Mouse (Mus musculus) megakaryocyte, embryonic 14.5 days (primary cell): Measurements from ENCODE around the gene Rgp1. TPM values are rescaled to one million over a fixed set of nuclear protein-coding genes. Genes with fewer than 3 reads are reported as not detected.
"Not testable (repeated sequence)": the region's sequence is repeated elsewhere in the genome, so short reads cannot be mapped to it uniquely, and the experiment has no call there.

Source experiments
- H3K27me3 ChIP-seq: replicated peaks from 2 replicates; pipeline ENCODE3; 2012; ENCODE audit warnings: inconsistent platforms
- H3K36me3 ChIP-seq: replicated peaks from 2 replicates; pipeline ENCODE3; 2012; ENCODE audit warnings: low read length, inconsistent platforms, mixed read lengths
- H3K4me1 ChIP-seq: 2 replicates; pipeline ENCODE4 v1.6.1; 2012; ENCODE audit warnings: inconsistent platforms
- H3K4me3 ChIP-seq: replicated peaks from 2 replicates; pipeline ENCODE3; 2012; ENCODE audit warnings: moderate library complexity, mild to moderate bottlenecking, inconsistent platforms
- H3K9me3 ChIP-seq: 2 replicates; pipeline ENCODE4 v1.6.1; 2012; ENCODE audit warnings: inconsistent platforms
- FLI1 ChIP-seq: IDR thresholded peaks from 2 replicates; pipeline ENCODE4 v1.6.1; 2012; ENCODE audit warnings: low read length, inconsistent platforms, mixed read lengths
- GATA1 ChIP-seq: IDR thresholded peaks from 3 replicates; pipeline ENCODE4 v1.6.1; 2012; ENCODE audit warnings: mixed read lengths, low read length, inconsistent platforms, borderline replicate concordance
- polyA plus RNA-seq: library from polyadenylated mRNA; stranded (reverse); fragments of >175 nt; gene quantifications from 2 replicates; pipeline ENCODE4 v1.2.3, GENCODE M21; 2012; ENCODE audit warnings: low replicate concordance; ENCODE audit not compliant: insufficient read depth

Gene Rgp1
- 26.9 and 28.2 TPM in 2 replicates for polyA plus RNA-seq

DNA sequence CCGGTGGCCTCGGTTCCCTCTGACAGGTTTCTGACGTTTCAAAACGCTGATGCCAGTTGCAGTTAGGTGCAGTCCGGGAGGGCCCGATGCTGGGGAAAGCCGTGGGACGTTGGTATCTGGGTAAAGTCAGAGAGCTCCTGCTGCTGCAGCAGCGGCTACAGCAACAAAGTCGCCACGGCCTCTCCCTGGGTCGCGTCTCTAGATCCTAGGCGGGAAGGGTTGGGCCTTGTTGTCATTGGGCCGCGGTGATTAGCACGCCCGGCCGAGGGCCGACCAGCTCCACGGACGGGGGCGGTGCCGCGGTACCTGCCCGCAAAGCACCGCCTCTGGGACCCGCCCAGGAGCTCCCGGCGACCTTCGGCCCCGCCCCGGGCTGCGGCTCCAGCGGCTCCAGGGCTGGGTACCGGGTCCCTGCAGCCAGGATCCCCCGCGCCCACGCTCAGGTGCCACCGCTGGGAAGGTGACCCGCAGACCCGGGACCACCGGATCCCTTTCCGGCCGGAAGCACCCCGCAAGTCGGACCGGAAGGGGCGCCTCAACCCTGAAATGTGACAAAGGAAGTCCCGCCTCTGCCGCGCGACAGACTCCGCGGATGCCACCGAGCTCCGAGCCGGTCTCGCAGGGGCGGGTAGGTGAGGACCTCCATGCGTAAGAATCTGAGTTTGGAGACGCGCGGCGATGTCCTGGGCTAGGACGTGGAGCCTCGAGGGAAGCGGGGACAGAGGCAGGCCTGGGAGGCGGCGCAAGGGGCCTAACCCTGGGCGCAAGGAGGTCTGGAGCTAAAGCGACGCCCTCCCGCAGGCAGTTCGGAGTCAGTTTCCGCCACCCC, at the start of gene Rgp1, which contains the start of gene Gba2:
Gene Rgp1, plus strand, starts transcription at position 340 of the 829 bp plus-strand sequence.
Gene Gba2, minus strand, starts transcription at position 498 of the 829 bp plus-strand sequence.
- Histone ChIP-seq H3K4me3 (peak within 1 kb of the TSS; percentile 98), H3K4me1 (peaks cover 86% of the 10 kb centered on the region), H3K27me3 (no peaks in the 10 kb centered on the region), H3K9me3 (no peaks in the 10 kb centered on the region), H3K36me3 (peaks cover 66% of the 10 kb centered on the region)
- peak; percentile 57; the same call in 1 of the 2 replicates for TF ChIP-seq FLI1
- TF ChIP-seq GATA1: no peak

DNA sequence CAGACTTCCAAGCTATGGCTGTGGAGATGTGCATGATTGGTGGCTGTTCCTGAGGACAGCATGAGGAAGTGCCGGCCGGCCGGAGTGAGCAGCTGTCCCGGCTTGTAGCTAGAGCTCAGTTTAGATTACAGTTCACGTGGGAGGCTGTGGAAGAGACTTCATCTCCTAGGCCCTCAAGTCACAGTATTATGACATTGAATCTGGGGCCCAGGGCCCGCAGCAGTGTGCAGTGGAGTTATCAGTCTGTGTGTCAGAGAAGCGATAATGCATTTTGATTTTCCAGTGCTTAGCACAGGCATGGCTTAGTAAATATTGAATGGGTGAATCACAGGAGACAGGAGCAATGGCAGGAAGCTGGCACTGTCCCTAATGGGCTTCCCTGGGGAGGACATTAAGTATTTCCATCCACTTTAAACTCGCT, 48.4 kb upstream of the Rgp1 start:
- H3K4me1 ChIP-seq: peaks cover 30% of the 10 kb centered on the region
- peaks cover 57% of the 10 kb centered on the region for H3K36me3 ChIP-seq
- H3K4me3 ChIP-seq: no peak overlapping the region
- TF ChIP-seq GATA1: no peak
- no peak for TF ChIP-seq FLI1
- peaks cover 5% of the 10 kb centered on the region for H3K27me3 ChIP-seq
- peaks cover 3% of the 10 kb centered on the region; the same call in 1 of the 2 replicates for H3K9me3 ChIP-seq

DNA sequence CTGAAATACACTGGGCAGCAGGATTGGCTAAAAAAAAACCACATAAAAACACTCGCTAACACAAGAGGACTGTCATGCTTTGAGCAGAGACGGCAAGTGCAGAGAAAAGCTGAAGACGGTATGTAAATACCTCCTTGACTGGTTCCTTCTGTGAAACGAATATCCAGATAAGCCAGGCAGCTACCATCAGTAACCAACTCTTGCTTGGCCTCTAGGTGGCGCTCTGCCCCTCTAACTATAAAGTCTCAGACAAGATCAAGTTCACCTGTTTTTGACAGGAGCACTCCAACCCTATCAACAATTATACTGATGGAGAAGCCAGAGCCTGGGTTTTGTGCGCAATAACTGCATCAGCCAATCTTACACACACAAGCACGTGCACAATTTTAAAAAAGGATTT, 47.9 kb upstream of the Rgp1 start:
- Histone ChIP-seq H3K36me3 (peaks cover 61% of the 10 kb centered on the region), H3K27me3 (peaks cover 1% of the 10 kb centered on the region), H3K9me3 (peaks cover 3% of the 10 kb centered on the region; the same call in 1 of the 2 replicates), H3K4me3 (no peak overlapping the region), H3K4me1 (peaks cover 35% of the 10 kb centered on the region)
- TF ChIP-seq GATA1 (no peak), FLI1 (no peak)

DNA sequence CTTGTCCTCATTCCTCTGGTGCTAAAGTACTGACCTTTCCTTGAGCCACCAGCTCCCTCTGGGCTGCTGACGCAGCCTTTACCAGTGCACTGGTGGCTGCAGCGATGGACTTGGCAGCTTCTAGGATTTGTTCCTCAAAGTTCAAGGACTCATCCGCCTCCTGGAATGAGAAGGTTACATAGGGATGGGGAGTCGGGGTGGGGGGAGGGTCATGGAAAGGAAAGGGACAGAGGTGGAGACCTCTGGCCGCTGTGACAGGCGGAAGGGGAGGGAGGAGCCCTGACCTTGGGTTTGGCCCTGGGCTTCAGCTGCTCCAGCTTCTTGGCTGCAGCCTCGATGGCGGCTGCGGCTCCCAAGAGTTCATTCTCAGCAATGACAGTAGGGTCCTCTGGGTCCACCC, 45.2 kb upstream of the Rgp1 start:
- Histone ChIP-seq H3K4me1 (peaks cover 57% of the 10 kb centered on the region), H3K27me3 (no peaks in the 10 kb centered on the region), H3K36me3 (peaks cover 88% of the 10 kb centered on the region), H3K4me3 (no peak overlapping the region), H3K9me3 (no peaks in the 10 kb centered on the region)
- TF ChIP-seq GATA1 (no peak), FLI1 (no peak)

DNA sequence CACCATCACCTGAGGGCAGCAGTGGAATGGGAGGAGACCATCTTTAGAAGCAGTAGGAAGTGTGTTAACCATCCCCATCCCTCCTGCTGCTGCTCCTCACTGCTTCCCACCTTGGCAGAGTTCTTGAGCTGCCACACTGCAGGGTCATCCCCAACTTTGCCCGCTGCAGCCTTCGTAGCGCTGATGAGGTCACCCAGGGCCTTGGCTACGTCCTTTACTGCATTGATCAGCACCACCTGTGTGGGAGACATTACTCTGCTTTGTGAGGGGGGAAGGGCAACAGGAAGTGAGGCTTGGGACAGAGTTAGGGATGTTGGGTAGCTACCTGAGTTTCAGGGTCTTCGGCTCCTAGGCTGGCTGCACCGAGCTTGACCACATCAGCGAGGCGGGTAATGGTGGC, 42.9 kb upstream of the Rgp1 start:
- no peaks in the 10 kb centered on the region for H3K9me3 ChIP-seq
- peaks cover 80% of the 10 kb centered on the region for H3K4me1 ChIP-seq
- no peak for TF ChIP-seq GATA1
- TF ChIP-seq FLI1: no peak
- peaks cover 100% of the 10 kb centered on the region for H3K36me3 ChIP-seq
- H3K27me3 ChIP-seq: no peaks in the 10 kb centered on the region
- H3K4me3 ChIP-seq: peak overlapping the region; percentile 16

DNA sequence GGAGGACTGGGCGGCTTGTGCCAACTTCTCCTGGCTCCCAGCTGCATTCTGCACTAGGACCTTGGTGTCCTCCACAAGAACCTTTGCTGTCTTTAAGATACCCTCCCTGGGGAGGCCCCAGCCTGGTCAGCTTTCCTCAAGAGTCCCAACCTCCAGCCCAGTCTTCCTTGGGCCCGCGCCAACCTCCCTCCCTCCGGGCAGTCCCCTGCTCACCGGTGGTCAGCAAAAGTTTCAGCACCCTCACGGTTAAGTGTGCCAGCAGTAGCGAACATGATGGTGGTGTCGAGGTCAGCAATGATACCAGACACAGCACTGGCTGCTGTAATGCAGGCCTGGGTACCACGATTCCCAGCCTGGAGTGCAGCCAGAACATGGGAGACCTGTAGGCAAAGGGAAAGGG, 42.5 kb upstream of the Rgp1 start:
- Histone ChIP-seq H3K4me1 (peaks cover 80% of the 10 kb centered on the region), H3K27me3 (no peaks in the 10 kb centered on the region), H3K9me3 (no peaks in the 10 kb centered on the region), H3K36me3 (peaks cover 100% of the 10 kb centered on the region), H3K4me3 (no peak overlapping the region)
- TF ChIP-seq GATA1: no peak
- no peak; the same call in 1 of the 2 replicates for TF ChIP-seq FLI1

DNA sequence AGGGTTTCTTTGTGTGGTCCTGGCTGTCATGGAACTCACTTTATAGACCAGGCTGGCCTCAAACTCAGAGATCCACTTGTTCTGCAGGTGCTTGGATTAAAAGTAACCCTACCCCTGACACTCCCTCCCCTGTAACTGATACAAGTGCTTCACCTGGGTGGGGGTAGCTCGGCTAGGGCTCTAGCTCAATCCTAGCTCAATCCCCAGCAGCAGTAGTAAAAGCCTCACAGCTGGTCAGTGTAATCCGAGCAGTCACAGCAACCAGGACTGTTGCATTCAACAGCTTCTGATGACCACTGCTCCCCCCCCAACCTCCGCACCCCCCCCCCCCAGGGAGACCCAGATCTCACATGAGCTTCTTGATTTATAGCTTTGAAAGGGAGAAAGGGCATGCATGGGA, 36.5 kb upstream of the Rgp1 start:
- peaks cover 99% of the 10 kb centered on the region for H3K36me3 ChIP-seq
- peaks cover 83% of the 10 kb centered on the region for H3K4me1 ChIP-seq
- H3K9me3 ChIP-seq: no peaks in the 10 kb centered on the region
- H3K4me3 ChIP-seq: no peak overlapping the region
- no peaks in the 10 kb centered on the region for H3K27me3 ChIP-seq
- TF ChIP-seq GATA1 (no peak), FLI1 (no peak)

DNA sequence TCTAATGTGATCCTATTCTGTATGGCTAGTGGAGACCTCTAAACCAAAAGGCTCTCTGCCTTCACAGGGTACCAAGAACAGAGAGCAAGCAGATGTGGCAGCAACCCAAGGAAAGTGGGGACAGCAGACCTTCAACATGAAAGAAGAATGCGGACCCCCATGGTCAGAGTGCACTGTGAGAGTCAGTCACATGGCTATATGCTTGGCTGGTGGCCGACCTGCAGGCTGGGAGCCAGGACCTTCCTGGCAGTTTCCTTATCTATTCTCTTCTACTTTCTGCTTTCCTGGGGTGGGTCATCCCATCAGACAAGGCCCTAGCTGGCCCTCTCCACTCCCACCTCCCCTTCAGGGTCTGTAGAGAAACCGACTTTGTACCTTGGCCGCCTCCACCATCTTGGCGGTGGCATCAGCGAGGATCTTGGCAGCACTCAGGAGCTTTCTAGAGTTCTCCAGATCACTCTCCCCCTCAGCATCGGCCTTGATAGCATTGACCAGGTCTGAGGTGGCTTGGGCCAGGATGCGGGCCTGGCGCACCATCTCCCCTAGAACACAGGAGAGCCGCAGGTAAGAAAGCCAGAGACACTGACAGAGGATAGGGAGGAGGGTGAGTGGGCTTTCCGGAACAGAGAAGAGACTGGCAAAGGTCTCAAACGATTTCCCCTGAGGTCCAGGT, 32.0 kb upstream of the Rgp1 start:
- H3K27me3 ChIP-seq: no peaks in the 10 kb centered on the region
- H3K36me3 ChIP-seq: peaks cover 100% of the 10 kb centered on the region
- no peak overlapping the region for H3K4me3 ChIP-seq
- TF ChIP-seq FLI1 (no peak), GATA1 (no peak)
- H3K9me3 ChIP-seq: no peaks in the 10 kb centered on the region
- H3K4me1 ChIP-seq: peaks cover 92% of the 10 kb centered on the region

DNA sequence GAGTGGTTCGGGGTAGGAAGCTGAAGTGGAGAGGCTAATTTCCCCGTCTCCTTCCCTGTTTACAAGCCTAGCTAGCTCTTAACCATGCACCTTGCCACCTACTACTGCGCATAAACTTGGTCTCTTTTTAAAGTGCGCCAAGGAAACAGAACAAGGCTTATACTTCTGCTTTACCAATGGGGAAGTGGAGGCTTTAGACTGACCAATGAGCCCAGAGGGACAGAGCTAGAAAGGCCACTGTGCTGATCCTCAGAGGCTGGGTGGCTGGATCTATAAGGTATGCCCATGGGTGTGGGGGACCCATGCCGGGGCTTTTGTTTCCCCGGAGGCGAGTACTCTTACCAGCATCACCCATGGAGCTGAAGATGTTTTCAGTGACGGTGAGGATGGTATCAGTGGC, 31.4 kb upstream of the Rgp1 start:
- H3K27me3 ChIP-seq: no peaks in the 10 kb centered on the region
- 0 out of 2 replicates have a peak, but pooled peaks cover under 1% of the 10 kb centered on the region for H3K9me3 ChIP-seq
- peaks cover 93% of the 10 kb centered on the region for H3K4me1 ChIP-seq
- H3K4me3 ChIP-seq: no peak overlapping the region
- H3K36me3 ChIP-seq: peaks cover 100% of the 10 kb centered on the region
- TF ChIP-seq GATA1: no peak
- TF ChIP-seq FLI1: no peak

DNA sequence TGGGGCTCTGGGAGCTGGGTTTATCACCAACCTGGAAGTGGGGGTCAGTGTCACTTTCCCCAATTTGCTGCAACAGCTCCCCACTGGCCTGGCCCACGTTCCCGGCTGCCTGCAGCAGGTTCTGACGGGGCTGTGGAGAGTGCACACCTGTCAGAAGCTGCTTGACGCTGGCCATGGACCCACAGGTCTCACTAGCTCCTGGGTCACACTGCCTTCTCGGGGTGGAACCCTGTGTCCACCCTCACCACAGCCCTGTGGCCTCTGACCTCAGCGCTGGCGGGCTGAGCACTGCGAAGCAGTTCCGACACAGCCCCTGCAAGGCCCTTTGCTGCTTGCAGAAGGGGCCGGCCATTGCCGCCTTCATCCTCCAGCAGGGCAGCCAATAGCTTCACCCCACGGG, 29.5 kb upstream of the Rgp1 start:
- Histone ChIP-seq H3K4me1 (peaks cover 93% of the 10 kb centered on the region), H3K4me3 (no peak overlapping the region), H3K9me3 (peaks cover 9% of the 10 kb centered on the region; the same call in 1 of the 2 replicates), H3K36me3 (peaks cover 100% of the 10 kb centered on the region), H3K27me3 (no peaks in the 10 kb centered on the region)
- TF ChIP-seq GATA1 (no peak), FLI1 (no peak)

DNA sequence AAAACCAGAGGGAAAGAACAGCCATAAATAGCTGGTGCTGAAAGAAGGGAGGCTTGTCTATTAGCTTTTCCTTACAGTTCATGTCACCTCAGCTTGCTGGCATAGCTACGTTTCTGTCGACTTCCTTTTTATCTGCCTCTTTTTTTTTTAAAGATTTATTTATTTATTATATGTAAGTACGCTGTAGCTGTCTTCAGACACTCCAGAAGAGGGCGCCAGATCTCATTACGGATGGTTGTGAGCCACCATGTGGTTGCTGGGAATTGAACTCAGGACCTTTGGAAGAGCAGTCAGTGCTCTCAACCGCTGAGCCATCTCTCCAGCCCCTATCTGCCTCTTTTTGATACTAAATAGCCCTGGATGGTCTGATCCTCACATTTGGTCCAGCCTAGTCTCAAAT, 26.7 kb upstream of the Rgp1 start:
- peaks cover 100% of the 10 kb centered on the region for H3K36me3 ChIP-seq
- H3K4me3 ChIP-seq, H3K27me3 ChIP-seq, H3K9me3 ChIP-seq: not testable (repeated sequence)
- H3K4me1 ChIP-seq: peaks cover 95% of the 10 kb centered on the region
